Mouse (Mus musculus) hindbrain, embryonic 16.5 days (tissue): ENCODE data around the gene Ddx1. TPM values are rescaled to one million over a fixed set of nuclear protein-coding genes. Genes with fewer than 3 reads are reported as not detected.
"Not testable (repeated sequence)": the region's sequence is repeated elsewhere in the genome, so short reads cannot be mapped to it uniquely, and the experiment has no call there.

Source experiments
- ATAC-seq: fragments of 200-750 bp; cut with Nextera tagmentation; 2 replicates; pipeline ENCODE4 v1.8.0; 2017; ENCODE audit warnings: moderate TSS enrichment, moderate library complexity
- H3K27ac ChIP-seq: fragments of 300-500 bp; sonication (generic); 2 replicates; pipeline ENCODE4 v1.5.1; 2014; ENCODE audit warnings: low read depth, mild to moderate bottlenecking, control low read depth, low read length, moderate library complexity
- H3K27me3 ChIP-seq: fragments of 300-500 bp; sonication (generic); replicated peaks from 2 replicates; pipeline ENCODE4 v1.6.1; 2014; ENCODE audit warnings: low read length; ENCODE audit not compliant: control insufficient read depth, insufficient read depth
- H3K36me3 ChIP-seq: fragments of 300-500 bp; sonication (generic); 2 replicates; pipeline ENCODE4 v1.6.1; 2014; ENCODE audit warnings: mild to moderate bottlenecking, low read length, moderate library complexity, mixed read lengths; ENCODE audit not compliant: control insufficient read depth, insufficient read depth
- H3K4me1 ChIP-seq: fragments of 300-500 bp; sonication (generic); 2 replicates; pipeline ENCODE4 v1.6.1; 2014; ENCODE audit warnings: low read depth, low read length; ENCODE audit not compliant: control insufficient read depth, insufficient read depth
- H3K4me2 ChIP-seq: fragments of 300-500 bp; sonication (generic); 2 replicates; pipeline ENCODE4 v1.6.1; 2014; ENCODE audit warnings: mild to moderate bottlenecking, low read length, control low read depth, moderate library complexity
- H3K4me3 ChIP-seq: fragments of 300-500 bp; sonication (generic); 2 replicates; pipeline ENCODE4 v1.5.1; 2014; ENCODE audit warnings: mild to moderate bottlenecking, low read length, control low read depth, moderate library complexity
- H3K9ac ChIP-seq: fragments of 300-500 bp; sonication (generic); 2 replicates; pipeline ENCODE4 v1.6.1; 2014; ENCODE audit warnings: low read depth, mild to moderate bottlenecking, control low read depth, low read length, moderate library complexity
- H3K9me3 ChIP-seq: fragments of 300-500 bp; sonication (generic); 2 replicates; pipeline ENCODE4 v1.6.1; 2014; ENCODE audit warnings: mild to moderate bottlenecking, low read length, moderate library complexity; ENCODE audit not compliant: control insufficient read depth
- WGBS: fragments of 180-500 bp; shearing (Covaris S2); extraction: QIAGEN DNeasy Blood & Tissue Kit; methylation state at CpG from one replicate; pipeline ENCODE4 v1.1.7; 2014; 5-methylcytosine and 5-hydroxymethylcytosine counted together
- polyA plus RNA-seq: library from polyadenylated mRNA; unstranded; fragments of >200 nt; fragmentation: Nextera tagmentation; extraction: Ambion mirVana; gene quantifications from 2 replicates; pipeline ENCODE4 v1.2.1, GENCODE M21; 2015

The Ddx1 gene
- polyA plus RNA-seq, 1 experiment from 2014 or later: 136 TPM

DNA sequence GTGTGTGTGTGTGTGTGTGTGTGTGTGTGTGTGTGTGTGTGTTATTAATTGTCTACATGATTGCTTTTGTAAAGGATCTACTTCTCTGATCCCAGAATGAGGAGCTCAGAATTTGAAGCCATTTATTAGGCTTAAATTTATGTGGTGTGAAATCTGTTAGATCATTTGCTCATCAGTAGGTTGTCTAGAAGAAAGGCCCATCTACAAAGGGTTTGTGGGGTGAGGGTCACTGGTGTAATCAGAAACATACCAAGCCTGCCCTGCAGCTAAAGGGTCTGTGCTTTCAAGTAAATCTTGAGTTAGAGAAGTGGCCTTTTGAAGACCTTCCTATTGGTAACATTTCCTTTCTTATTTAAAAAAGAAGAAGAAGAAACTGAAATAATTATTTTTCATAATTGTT, 53.5 kb downstream of the Ddx1 start:
- Histone ChIP-seq H3K9ac (no peak overlapping the region), H3K27me3 (no peaks in the 10 kb centered on the region), H3K4me1 (no peaks in the 10 kb centered on the region), H3K4me2 (no peak overlapping the region), H3K27ac (no peak overlapping the region), H3K9me3 (no peaks in the 10 kb centered on the region), H3K4me3 (no peak overlapping the region), H3K36me3 (no peaks in the 10 kb centered on the region)
- ATAC-seq: no peak

DNA sequence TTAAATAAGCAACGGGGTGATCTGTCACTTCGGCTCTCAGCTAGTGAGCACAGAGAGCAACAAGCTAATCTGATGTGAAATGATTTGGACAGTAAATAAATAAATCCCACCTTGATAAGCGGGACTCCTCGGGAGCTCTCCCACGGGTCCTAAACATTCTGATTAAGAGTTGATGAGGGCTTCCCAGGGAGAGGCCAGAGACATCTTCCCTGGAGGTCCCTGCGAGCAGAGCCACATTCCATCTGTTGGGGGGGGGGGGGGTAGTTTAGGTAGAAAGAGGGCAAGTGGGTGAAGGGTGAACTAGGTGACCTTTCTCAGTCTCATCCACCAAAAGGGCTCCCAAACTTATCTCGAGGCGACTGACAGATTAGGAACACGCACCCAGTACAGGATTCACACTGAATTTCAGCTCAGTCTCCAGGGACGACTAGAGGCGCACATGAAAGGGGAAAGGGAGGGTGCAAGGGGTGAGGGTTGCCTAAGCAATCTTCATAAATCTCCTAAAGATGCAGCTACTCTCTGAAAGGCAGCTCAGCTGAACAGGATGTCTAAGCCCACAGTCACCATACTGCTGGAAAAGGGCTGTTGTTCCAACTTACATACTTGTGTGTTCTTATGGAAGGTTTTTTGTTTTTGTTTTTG, 60.8 kb downstream of the Ddx1 start:
- Histone ChIP-seq H3K27ac (no peak overlapping the region), H3K4me1 (no peaks in the 10 kb centered on the region), H3K4me3 (no peak overlapping the region), H3K9me3 (no peaks in the 10 kb centered on the region), H3K27me3 (no peaks in the 10 kb centered on the region), H3K36me3 (no peaks in the 10 kb centered on the region), H3K9ac (no peak overlapping the region), H3K4me2 (no peak overlapping the region)
- no peak for ATAC-seq
- WGBS: 38% methylated on average over 11 of the region's 11 CpGs

DNA sequence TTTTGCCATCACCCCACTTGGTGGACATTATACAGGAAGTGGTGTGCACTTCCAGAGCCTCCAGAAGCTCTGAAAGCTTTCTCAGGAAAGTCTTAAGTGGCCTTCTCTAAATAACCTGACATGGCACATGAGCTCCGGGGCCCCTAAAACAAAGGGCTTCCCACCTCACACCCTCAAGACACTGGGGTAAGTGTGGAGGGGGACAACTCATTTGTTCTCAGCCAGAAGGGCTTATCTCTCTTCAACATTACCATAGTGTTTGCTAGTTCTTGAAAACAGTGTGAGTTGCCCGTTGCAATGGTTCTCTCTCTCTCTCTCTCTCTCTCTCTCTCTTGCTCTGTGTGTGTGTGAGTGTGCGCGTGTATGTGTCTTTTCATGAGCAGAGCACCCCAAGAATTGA, 62.8 kb downstream of the Ddx1 start:
- no peaks in the 10 kb centered on the region for H3K27me3 ChIP-seq
- H3K9ac ChIP-seq: no peak overlapping the region
- ATAC-seq: no peak
- no peak overlapping the region for H3K4me3 ChIP-seq
- no peaks in the 10 kb centered on the region for H3K36me3 ChIP-seq
- 97% methylated on average over 4 of the region's 4 CpGs for WGBS
- no peak overlapping the region for H3K4me2 ChIP-seq
- no peaks in the 10 kb centered on the region for H3K4me1 ChIP-seq
- H3K9me3 ChIP-seq: no peaks in the 10 kb centered on the region
- H3K27ac ChIP-seq: no peak overlapping the region

DNA sequence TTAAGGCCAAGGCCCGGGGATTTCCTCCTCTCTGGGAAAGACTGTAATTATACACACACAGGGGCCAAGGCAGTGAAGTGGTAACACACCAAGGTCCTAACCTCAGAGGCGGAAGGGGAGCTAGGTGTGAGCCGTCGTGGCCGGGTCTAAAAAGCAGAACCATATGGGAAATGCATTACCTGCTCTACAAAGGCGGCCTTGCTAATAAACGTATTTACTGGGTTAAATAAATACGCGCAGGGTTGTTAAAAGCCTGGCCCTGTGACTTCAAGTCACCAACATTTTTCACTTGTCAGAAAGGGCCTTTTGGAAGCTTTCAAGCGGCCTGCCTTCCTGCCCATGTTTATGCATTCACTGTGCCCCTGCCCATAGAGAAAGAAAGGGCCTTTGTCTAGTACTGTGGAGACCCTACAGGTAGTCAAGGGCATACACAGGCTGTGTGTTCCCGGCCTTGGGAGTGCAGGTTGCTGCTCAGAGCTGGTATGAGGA, 64.1 kb downstream of the Ddx1 start:
- no peaks in the 10 kb centered on the region for H3K9me3 ChIP-seq
- no peak overlapping the region for H3K4me3 ChIP-seq
- H3K4me2 ChIP-seq: no peak overlapping the region
- no peak overlapping the region for H3K27ac ChIP-seq
- ATAC-seq: no peak
- H3K4me1 ChIP-seq: peaks cover 8% of the 10 kb centered on the region
- 40% methylated on average over 11 of the region's 11 CpGs for WGBS
- no peaks in the 10 kb centered on the region for H3K36me3 ChIP-seq
- no peaks in the 10 kb centered on the region for H3K27me3 ChIP-seq
- H3K9ac ChIP-seq: no peak overlapping the region

DNA sequence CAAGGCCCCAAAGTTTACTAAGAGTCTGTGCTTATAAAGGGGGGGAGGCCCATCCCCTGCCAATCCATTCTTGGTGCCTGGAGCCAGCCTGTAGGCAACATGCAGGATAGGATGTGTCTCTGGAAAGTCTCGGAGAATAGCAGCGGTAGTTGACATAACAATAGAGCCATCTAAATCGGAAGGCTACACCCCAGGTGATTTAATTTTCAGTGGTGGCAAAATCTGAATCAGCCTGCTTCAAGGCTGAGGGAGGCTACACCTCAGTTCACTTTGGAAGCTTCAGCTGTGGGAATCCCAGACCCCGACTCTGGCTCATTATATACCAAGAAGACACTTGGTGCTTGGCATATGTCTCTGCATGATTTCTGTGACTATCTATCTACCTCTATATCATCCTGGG, 64.9 kb downstream of the Ddx1 start:
- not testable (repeated sequence) for H3K4me3 ChIP-seq, H3K27me3 ChIP-seq, ATAC-seq, H3K27ac ChIP-seq, H3K9ac ChIP-seq, H3K9me3 ChIP-seq, H3K4me1 ChIP-seq, H3K36me3 ChIP-seq, H3K4me2 ChIP-seq
- WGBS: 87% methylated on average over 4 of the region's 4 CpGs

DNA sequence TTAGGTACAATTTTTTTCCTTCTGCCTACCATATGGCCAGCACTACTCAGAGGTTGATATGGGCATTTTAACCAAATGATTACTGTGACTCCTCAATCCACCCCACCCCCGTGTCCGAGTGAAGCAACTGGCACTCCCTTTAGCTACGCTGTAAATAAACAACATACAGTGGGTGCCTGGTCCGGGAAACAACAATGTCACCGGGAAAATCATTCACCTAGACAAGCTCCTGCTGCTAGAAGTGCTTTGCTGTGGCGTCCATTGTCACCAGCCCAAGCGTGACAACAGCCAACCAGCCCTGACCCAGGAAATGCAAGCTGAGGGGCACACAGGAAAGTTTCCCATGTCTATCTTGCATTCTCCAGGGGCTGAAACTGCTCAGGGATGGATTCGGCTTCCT, 66.8 kb downstream of the Ddx1 start:
- H3K4me1 ChIP-seq: peaks cover 8% of the 10 kb centered on the region
- no peaks in the 10 kb centered on the region for H3K27me3 ChIP-seq
- WGBS: 35% methylated on average over 8 of the region's 8 CpGs
- H3K36me3 ChIP-seq: no peaks in the 10 kb centered on the region
- H3K9ac ChIP-seq: no peak overlapping the region
- H3K9me3 ChIP-seq: no peaks in the 10 kb centered on the region
- H3K4me2 ChIP-seq: no peak overlapping the region
- H3K4me3 ChIP-seq: no peak overlapping the region
- no peak overlapping the region for H3K27ac ChIP-seq
- no peak for ATAC-seq

DNA sequence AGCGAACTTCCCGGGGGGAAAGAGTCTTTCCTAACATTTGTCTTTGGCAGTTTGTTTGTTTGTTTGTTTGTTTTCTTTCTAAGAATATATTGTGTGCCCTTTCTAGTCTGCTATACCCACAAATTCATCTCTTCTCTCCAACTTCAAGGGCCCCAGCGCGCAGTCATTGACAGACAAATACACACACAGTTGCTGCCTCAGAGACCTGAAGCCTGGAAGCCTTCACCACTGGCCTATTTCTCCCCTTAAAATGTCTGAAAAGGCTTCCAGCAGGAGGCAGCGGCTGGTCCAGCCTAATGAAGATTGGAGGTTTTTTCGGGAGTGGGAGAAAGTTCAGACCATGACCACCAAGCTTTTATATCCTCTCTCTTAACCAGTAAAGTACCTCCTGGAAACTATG, 67.3 kb downstream of the Ddx1 start:
- no peak overlapping the region for H3K4me3 ChIP-seq
- H3K27ac ChIP-seq: no peak overlapping the region
- no peaks in the 10 kb centered on the region for H3K9me3 ChIP-seq
- H3K27me3 ChIP-seq: no peaks in the 10 kb centered on the region
- H3K4me1 ChIP-seq: peaks cover 8% of the 10 kb centered on the region
- no peak for ATAC-seq
- H3K9ac ChIP-seq: no peak overlapping the region
- WGBS: 71% methylated on average over 6 of the region's 6 CpGs
- H3K4me2 ChIP-seq: no peak overlapping the region
- H3K36me3 ChIP-seq: no peaks in the 10 kb centered on the region

DNA sequence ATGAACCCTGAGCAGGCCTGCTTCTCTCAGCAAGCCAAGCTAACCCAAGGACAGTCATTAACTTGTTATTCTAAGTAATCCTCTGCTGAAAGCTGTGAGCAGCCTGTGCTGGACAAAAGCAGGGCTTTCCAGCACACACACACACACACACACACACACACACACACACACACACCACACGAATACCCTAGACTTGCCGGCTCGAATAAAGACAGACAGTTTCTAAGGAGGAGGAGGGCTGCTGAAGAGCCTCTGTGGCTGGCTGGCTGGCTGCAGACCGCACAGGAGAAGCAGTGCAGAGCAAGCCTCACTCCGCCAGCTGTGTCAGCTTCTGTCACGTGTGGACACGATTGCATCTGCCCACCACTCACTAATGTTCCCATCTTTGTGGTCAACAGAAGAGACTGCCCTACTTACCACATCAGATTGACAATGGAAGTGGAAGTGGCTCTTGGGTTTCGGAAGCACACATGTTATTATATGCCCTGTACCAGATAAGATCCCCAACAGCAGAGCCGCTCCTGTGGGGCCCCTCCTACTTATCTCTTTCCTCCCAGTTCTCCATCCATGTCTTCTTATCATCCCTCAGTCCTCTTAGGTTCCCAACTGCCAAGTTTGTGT, 68.2 kb downstream of the Ddx1 start:
- WGBS: 22% methylated on average over 9 of the region's 9 CpGs
- no peak overlapping the region for H3K4me3 ChIP-seq
- no peak overlapping the region for H3K9ac ChIP-seq
- H3K4me2 ChIP-seq: no peak overlapping the region
- peaks cover 8% of the 10 kb centered on the region for H3K4me1 ChIP-seq
- H3K36me3 ChIP-seq: no peaks in the 10 kb centered on the region
- no peak overlapping the region; the same call in 1 of the 2 replicates for H3K27ac ChIP-seq
- H3K27me3 ChIP-seq: no peaks in the 10 kb centered on the region
- peak; percentile 87 for ATAC-seq
- H3K9me3 ChIP-seq: no peaks in the 10 kb centered on the region

DNA sequence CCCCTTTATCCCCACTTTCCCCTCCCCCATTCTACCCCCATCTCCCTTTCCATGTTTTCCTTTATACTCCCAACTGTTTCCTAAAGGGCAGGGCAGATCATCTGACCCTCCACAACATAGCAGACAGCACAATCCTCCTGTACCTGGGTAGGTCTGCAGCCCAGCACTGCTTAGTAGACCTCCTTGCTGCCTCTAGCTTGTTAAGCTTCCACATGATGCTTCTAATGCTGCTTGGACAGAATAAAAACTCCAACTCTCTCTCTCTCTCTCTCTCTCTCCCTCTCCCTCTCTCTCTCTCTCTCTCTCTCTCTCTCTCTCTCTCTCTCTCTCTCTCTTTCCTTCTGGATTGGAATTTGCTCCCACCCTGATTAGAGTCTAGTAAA, 68.7 kb downstream of the Ddx1 start:
- Histone ChIP-seq H3K27ac (no peak overlapping the region; the same call in 1 of the 2 replicates), H3K4me3 (no peak overlapping the region), H3K9ac (no peak overlapping the region), H3K4me1 (peaks cover 8% of the 10 kb centered on the region), H3K9me3 (no peaks in the 10 kb centered on the region), H3K27me3 (no peaks in the 10 kb centered on the region), H3K36me3 (no peaks in the 10 kb centered on the region), H3K4me2 (no peak overlapping the region)
- no peak for ATAC-seq
